Mouse (Mus musculus): Measurements from ENCODE around the gene Tbc1d32.

GRCm38 (mm10) chr10:56025400-56025799, 203.1 kb downstream of the Tbc1d32 start:
- TF ChIP-seq POLR2A (IDR thresholded peaks at IDR 0.05; ENCODE audit: borderline replicate concordance, low read depth, low read length) (no peak), CTCF (IDR thresholded peaks at IDR 0.05; ENCODE audit: low read depth, low read length) (no peak)
